Mouse (Mus musculus): ENCODE data around the gene Zbtb5.

DNA sequence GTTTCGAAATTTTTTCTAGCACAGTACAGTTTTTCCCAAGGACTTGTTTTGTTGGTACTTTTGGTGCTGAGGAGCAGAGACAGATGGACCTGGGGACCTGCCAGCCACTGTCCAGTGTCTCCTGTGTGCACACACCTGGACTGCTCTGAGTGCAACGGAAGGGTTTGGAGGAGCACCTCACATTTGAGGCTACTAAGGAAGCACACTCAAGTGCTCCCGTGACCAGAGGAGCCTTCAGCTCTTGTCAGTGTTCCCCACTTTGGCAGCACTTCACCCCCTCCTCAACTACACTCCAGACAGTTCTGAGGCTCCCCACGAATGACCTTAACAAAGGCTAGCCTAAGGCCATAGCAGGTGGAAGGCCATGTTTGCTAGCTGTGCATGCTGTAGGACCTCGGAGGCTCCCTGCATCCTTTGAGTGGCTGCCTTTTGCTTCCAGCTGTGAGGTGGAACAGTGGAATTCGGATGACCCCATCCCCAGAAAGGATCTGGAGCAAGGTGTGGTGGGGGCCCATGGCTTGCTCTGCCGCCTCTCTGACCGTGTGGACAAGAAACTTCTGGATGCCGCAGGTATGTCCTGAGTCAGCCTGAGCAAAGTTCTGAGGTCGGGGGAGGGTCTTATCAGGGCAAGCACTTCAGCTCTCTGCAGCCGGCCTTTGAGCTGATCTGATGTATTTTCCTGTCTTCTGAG is 29.6 kb downstream of the Zbtb5 start:
- no peak for TF ChIP-seq POLR2A (IDR thresholded peaks at IDR 0.05; ENCODE audit: borderline replicate concordance, extremely low read depth, insufficient read depth, insufficient read length, poor library complexity, severe bottlenecking)
- TF ChIP-seq CTCF (IDR thresholded peaks at IDR 0.05; ENCODE audit: borderline replicate concordance, extremely low read depth, insufficient read depth, insufficient read length), result no peak

Data from brain, embryonic 14.5 days (tissue).